Mouse (Mus musculus) stomach, postnatal 0 days (tissue): ENCODE measurements around the gene March7.

Experiments
- CTCF ChIP-seq: IDR thresholded peaks from 2 replicates; pipeline ENCODE4 v1.5.1; 2016; ENCODE audit warnings: antibody characterized with exemption, low read depth, mild to moderate bottlenecking, moderate library complexity
- EP300 ChIP-seq: optimal IDR thresholded peaks from 2 replicates; pipeline ENCODE3; 2016; ENCODE audit warnings: antibody characterized with exemption

GRCm38 (mm10) chr2:60253506-60253905 is 43.8 kb downstream of the March7 start:
- no peak for TF ChIP-seq CTCF
- TF ChIP-seq EP300: no peak
